Mouse (Mus musculus) CH12.LX (cell line): Measurements from ENCODE around the gene Arih2. TPM values are rescaled to one million over a fixed set of nuclear protein-coding genes. Genes with fewer than 3 reads are reported as not detected.
A peak's percentile ranks its signal among the peaks of the same experiment; 100 is the strongest.

Experiments used
- DNase-seq: peaks from one replicate; pipeline ENCODE4 v3.0.0-alpha.2; 2013; ENCODE audit errors: extremely low read depth
- H3K27ac ChIP-seq: 2 replicates; pipeline ENCODE4 v1.5.1; 2012; ENCODE audit warnings: low read depth, mild to moderate bottlenecking, control low read depth, moderate library complexity; ENCODE audit not compliant: insufficient read depth
- H3K27me3 ChIP-seq: replicated peaks from 2 replicates; pipeline ENCODE3; 2012; ENCODE audit warnings: inconsistent platforms
- H3K36me3 ChIP-seq, 2 experiments: replicated peaks in 1 of 2; 2 replicates each; pipeline versions ENCODE3 to v1.6.1; 2012; ENCODE audit warnings: inconsistent platforms in 1 of 2, low read length in 1 of 2, mild to moderate bottlenecking in 1 of 2, mixed read lengths in 1 of 2, moderate library complexity in 1 of 2; ENCODE audit not compliant: control insufficient read depth in 1 of 2, insufficient read depth in 1 of 2
- H3K4me1 ChIP-seq, 2 experiments: 2 replicates each; pipeline ENCODE4 v1.6.1; 2012; ENCODE audit warnings: inconsistent platforms in 1 of 2, moderate library complexity in 1 of 2; ENCODE audit not compliant: insufficient read depth in 2 of 2, control insufficient read depth in 1 of 2
- H3K4me2 ChIP-seq: 2 replicates; pipeline ENCODE4 v1.6.1; 2012; ENCODE audit warnings: low read depth, mild to moderate bottlenecking, control low read depth; ENCODE audit not compliant: poor library complexity, insufficient read depth, severe bottlenecking
- H3K4me3 ChIP-seq, 3 experiments: fragments of 150-350 bp in 1 of 3; sonication (generic) in 1 of 3; replicated peaks in 1 of 3; 2 replicates each; pipeline versions ENCODE3 to v1.5.1; 2011 to 2012; ENCODE audit warnings: low read depth in 2 of 3, low read length in 2 of 3, mild to moderate bottlenecking in 2 of 3, moderate library complexity in 2 of 3, control low read depth in 1 of 3, improper control_type of control experiment in 1 of 3, inconsistent platforms in 1 of 3, mixed read lengths in 1 of 3; ENCODE audit not compliant: poor library complexity in 1 of 3
- H3K79me2 ChIP-seq: replicated peaks from 2 replicates; pipeline ENCODE4 v1.6.1; 2012; ENCODE audit warnings: mild to moderate bottlenecking, moderate library complexity; ENCODE audit not compliant: control insufficient read depth, poor library complexity, insufficient read depth, severe bottlenecking; ENCODE audit errors: extremely low read depth
- H3K9ac ChIP-seq: 2 replicates; pipeline ENCODE4 v1.6.1; 2012; ENCODE audit warnings: low read depth, mild to moderate bottlenecking, control low read depth, moderate library complexity; ENCODE audit not compliant: insufficient read depth
- H3K9me3 ChIP-seq: replicated peaks from 2 replicates; pipeline ENCODE3; 2012; ENCODE audit warnings: low read length, inconsistent platforms, mixed read lengths
- CHD1 ChIP-seq: IDR thresholded peaks from 2 replicates; pipeline ENCODE4 v1.6.1; 2012; ENCODE audit warnings: low read depth, low read length, improper control_type of control experiment, inconsistent platforms
- CHD2 ChIP-seq: IDR thresholded peaks from 2 replicates; pipeline ENCODE4 v1.6.1; 2011; ENCODE audit warnings: low read length, improper control_type of control experiment
- CTCF ChIP-seq, 2 experiments: IDR thresholded peaks in 1 of 2; conservative IDR thresholded peaks in 1 of 2; 2 replicates each; pipeline ENCODE4 v1.5.1; 2011 to 2012; ENCODE audit warnings: low read depth in 2 of 2, low read length in 2 of 2, improper control_type of control experiment in 1 of 2, inconsistent platforms in 1 of 2, mild to moderate bottlenecking in 1 of 2, moderate library complexity in 1 of 2
- ELF1 ChIP-seq: IDR thresholded peaks from 2 replicates; pipeline ENCODE4 v1.6.1; 2014; ENCODE audit warnings: low read depth, mild to moderate bottlenecking, inconsistent platforms, low read length, improper control_type of control experiment
- GABPA ChIP-seq: IDR thresholded peaks from 2 replicates; pipeline ENCODE4 v1.6.1; 2012; ENCODE audit warnings: low read depth, low read length, improper control_type of control experiment, inconsistent platforms; ENCODE audit not compliant: insufficient replicate concordance
- HCFC1 ChIP-seq: IDR thresholded peaks from 2 replicates; pipeline ENCODE4 v1.6.1; 2012; ENCODE audit warnings: low read depth, mild to moderate bottlenecking, inconsistent platforms, low read length, improper control_type of control experiment
- IRF4 ChIP-seq: IDR thresholded peaks from 2 replicates; pipeline ENCODE4 v1.6.1; 2014; ENCODE audit warnings: low read depth, mild to moderate bottlenecking, inconsistent platforms, low read length, improper control_type of control experiment
- MAX ChIP-seq: IDR thresholded peaks from 2 replicates; pipeline ENCODE4 v1.6.1; 2011; ENCODE audit warnings: low read length, improper control_type of control experiment
- MAZ ChIP-seq: IDR thresholded peaks from 2 replicates; pipeline ENCODE4 v1.6.1; 2012; ENCODE audit warnings: low read depth, mild to moderate bottlenecking, inconsistent platforms, low read length, improper control_type of control experiment, moderate library complexity
- MEF2A ChIP-seq: IDR thresholded peaks from 2 replicates; pipeline ENCODE4 v1.6.1; 2014; ENCODE audit warnings: low read depth, mild to moderate bottlenecking, inconsistent platforms, low read length, improper control_type of control experiment, borderline replicate concordance
- MXI1 ChIP-seq: IDR thresholded peaks from 2 replicates; pipeline ENCODE4 v1.6.1; 2011; ENCODE audit warnings: mild to moderate bottlenecking, low read depth, low read length, improper control_type of control experiment
- MYC ChIP-seq: IDR thresholded peaks from 2 replicates; pipeline ENCODE4 v1.6.1; 2011; ENCODE audit warnings: low read depth, mild to moderate bottlenecking, improper control_type of control experiment, low read length
- NRF1 ChIP-seq: IDR thresholded peaks from 2 replicates; pipeline ENCODE4 v1.6.1; 2014; ENCODE audit warnings: low read depth, mild to moderate bottlenecking, inconsistent platforms, low read length, improper control_type of control experiment, moderate library complexity
- PAX5 ChIP-seq: IDR thresholded peaks from 2 replicates; pipeline ENCODE4 v1.6.1; 2012; ENCODE audit warnings: low read length, inconsistent platforms, mixed read lengths
- POLR2A ChIP-seq: IDR thresholded peaks from 2 replicates; pipeline ENCODE4 v1.6.1; 2011; ENCODE audit warnings: low read depth, mild to moderate bottlenecking, improper control_type of control experiment, low read length
- POLR2AphosphoS2 ChIP-seq: IDR thresholded peaks from 2 replicates; pipeline ENCODE4 v1.6.1; 2011; ENCODE audit warnings: low read depth, low read length, improper control_type of control experiment
- RAD21 ChIP-seq: IDR thresholded peaks from 2 replicates; pipeline ENCODE4 v1.6.1; 2011; ENCODE audit warnings: low read depth, mild to moderate bottlenecking, low read length, improper control_type of control experiment, moderate library complexity
- RCOR1 ChIP-seq: conservative IDR thresholded peaks from 2 replicates; pipeline ENCODE4 v1.6.1; 2012; ENCODE audit warnings: low read depth, mild to moderate bottlenecking, inconsistent platforms, low read length, improper control_type of control experiment
- SIN3A ChIP-seq: IDR thresholded peaks from 2 replicates; pipeline ENCODE4 v1.6.1; 2012; ENCODE audit warnings: low read length, improper control_type of control experiment, inconsistent platforms
- SMC3 ChIP-seq: IDR thresholded peaks from 2 replicates; pipeline ENCODE4 v1.6.1; 2011; ENCODE audit warnings: low read depth, low read length, improper control_type of control experiment
- TBP ChIP-seq: conservative IDR thresholded peaks from 2 replicates; pipeline ENCODE4 v1.6.1; 2011; ENCODE audit warnings: low read depth, low read length, improper control_type of control experiment
- TCF12 ChIP-seq: IDR thresholded peaks from 2 replicates; pipeline ENCODE4 v1.6.1; 2014; ENCODE audit warnings: low read depth, mild to moderate bottlenecking, inconsistent platforms, low read length, improper control_type of control experiment
- USF1 ChIP-seq: IDR thresholded peaks from 2 replicates; pipeline ENCODE4 v1.6.1; 2014; ENCODE audit warnings: low read depth, mild to moderate bottlenecking, inconsistent platforms, low read length, improper control_type of control experiment
- ZKSCAN1 ChIP-seq: IDR thresholded peaks from 2 replicates; pipeline ENCODE4 v1.6.1; 2012; ENCODE audit warnings: low read depth, inconsistent platforms, low read length, improper control_type of control experiment, borderline replicate concordance
- ZNF384 ChIP-seq: IDR thresholded peaks from 2 replicates; pipeline ENCODE4 v1.6.1; 2012; ENCODE audit warnings: low read depth, low read length, improper control_type of control experiment, inconsistent platforms
- dilution Hi-C: fragments of 300-500 bp; cut with MboI; formaldehyde crosslinking; loops from 2 replicates; pipeline ENCODE4 v1.14.3; 2020; ENCODE audit warnings: low sequenced_read_pairs; ENCODE audit not compliant: extremely low pct_unique_long_range_greater_than_20kb, extremely low pct_ligation_motif_present
- in situ Hi-C: fragments of 300-500 bp; cut with MboI; formaldehyde crosslinking; loops from 3 replicates; pipeline ENCODE4 v1.14.3; 2019; ENCODE audit warnings: low sequenced_read_pairs, low pct_ligation_motif_present, low pct_unique_long_range_greater_than_20kb, mixed read lengths
- polyA plus RNA-seq: library from polyadenylated mRNA; unstranded; fragments of >175 nt; gene quantifications from 2 replicates; pipeline ENCODE4 v1.2.1, GENCODE M21; 2012; ENCODE audit warnings: low read depth; ENCODE audit not compliant: insufficient read length
- total RNA-seq, 2 experiments: library from RNA; depleted of rRNA; stranded (reverse); fragments of 300-350 nt in 1 of 2; fragments of >200 nt in 1 of 2; gene quantifications; 2 replicates each; pipeline ENCODE4 v1.2.3; 2012 to 2014

Gene Arih2
- total and polyA plus RNA-seq, 3 experiments = 29.0 to 35.3 (median 33.5) TPM

DNA sequence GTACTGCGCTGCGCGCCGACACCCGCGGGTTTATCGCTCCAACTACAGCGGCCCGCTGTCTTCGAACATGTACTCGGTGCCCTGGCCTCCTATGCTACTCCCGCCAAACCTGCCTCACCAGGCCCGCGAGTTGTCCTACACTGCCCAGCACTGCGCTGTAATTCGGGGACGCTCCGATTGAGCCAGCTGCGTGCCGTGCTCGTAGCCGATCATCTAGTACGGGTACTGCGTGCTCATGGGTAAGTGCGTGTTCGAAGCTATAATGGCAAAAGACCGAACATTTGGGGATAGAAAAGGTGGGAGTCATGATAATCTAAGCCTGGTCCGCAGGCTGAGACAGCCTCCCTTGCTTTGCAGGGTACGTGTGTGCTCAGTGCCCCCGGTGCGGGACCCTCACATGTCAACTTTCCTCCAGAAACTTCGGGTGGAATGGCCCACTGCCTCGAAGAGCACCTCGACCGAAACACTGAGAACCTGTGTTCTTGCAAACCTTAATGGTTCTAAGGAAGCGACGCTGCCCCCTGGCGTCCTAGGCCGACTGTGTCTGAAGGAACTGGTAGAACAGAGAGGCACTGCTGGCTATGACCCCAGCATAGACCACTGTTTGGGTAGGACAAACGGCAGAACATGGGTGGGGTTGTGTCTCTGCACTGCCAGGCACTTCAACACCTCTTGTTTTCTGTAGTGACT is 78.8 kb downstream of the Arih2 start:
- in situ Hi-C loops = no loop called here
- H3K79me2 ChIP-seq = 0 out of 2 replicates have a peak, but pooled peaks cover 3% of the 10 kb centered on the region
- DNase-seq = peak; percentile 91
- peaks cover 39 to 56% of the 10 kb centered on the region in 2 experiments for H3K36me3 ChIP-seq
- peaks cover 7 to 22% of the 10 kb centered on the region in 2 experiments for H3K4me1 ChIP-seq
- H3K27me3 ChIP-seq = no peaks in the 10 kb centered on the region
- no peaks in the 10 kb centered on the region for H3K9me3 ChIP-seq
- H3K27ac ChIP-seq = peak overlapping the region; percentile 74
- TF ChIP-seq ZKSCAN1 (no peak), POLR2AphosphoS2 (0 out of 2 replicates have a peak, but pooled peaks have one; percentile 19), SIN3A (no peak), TBP (no peak), ELF1 (peak; percentile 28; the same call in 1 of the 2 replicates), MAZ (no peak), CHD2 (peak; percentile 7; the same call in 1 of the 2 replicates), SMC3 (peak; percentile 73), MYC (no peak), POLR2A (peak; percentile 25; the same call in 1 of the 2 replicates), ZNF384 (no peak), HCFC1 (no peak), IRF4 (0 out of 2 replicates have a peak, but pooled peaks have one; percentile 34), MAX (peak; percentile 24; the same call in 1 of the 2 replicates), CTCF (conservative IDR thresholded peaks at IDR 0.05 in 1 of 2, IDR thresholded peaks at IDR 0.05 in 1 of 2; ENCODE audit: low read depth in 2 of 2, low read length in 2 of 2) (peak; percentile 50 to 80), RAD21 (peak; percentile 49), MEF2A (no peak), PAX5 (no peak)
- H3K4me3 ChIP-seq = peak overlapping the region; percentile 87 to 95 (median 90)
- dilution Hi-C loops = no loop called here
- H3K9ac ChIP-seq = peak overlapping the region; percentile 74
- peak overlapping the region; percentile 65 for H3K4me2 ChIP-seq

DNA sequence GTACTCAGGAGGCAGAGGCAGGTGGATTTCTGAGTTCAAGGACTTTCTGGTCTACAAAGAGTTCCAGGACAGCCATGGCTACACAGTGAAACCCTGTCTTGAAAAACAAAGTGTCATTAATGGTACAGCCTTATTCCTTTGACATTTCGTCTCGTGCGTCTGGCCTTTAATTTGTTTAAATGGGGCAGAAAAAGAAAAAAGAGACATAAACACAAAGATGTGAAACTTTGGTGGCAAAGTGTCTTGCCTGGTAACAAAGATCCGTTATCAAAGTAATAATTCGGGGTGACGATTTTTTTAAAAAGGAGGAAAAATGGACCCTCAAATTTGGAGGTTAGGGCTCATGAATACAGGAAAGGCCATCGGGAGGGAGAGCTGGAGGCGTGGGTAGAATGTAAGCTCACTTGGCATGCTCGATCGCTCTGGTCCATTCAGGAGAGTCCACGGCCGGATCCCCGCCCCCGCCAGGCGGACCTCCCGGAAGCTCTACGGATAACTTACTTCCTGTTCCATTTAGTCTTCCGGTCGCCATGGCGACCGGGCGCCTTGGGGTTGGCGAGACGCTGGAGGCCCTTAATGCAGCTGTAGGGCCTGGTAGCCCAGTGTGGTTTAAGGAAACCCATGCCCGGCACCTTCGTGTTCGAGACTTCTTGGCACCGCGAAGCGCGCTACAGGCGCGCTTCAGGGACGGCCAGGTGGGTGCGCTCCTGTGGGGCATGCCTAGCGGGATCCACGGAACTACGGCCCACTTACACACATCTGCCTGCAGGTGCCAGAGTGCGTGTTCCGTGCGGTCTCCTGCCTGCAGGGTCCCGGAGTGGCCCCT is 79.6 kb downstream of the Arih2 start, which contains the start of gene Dalrd3:
Gene Dalrd3, plus strand, starts transcription at position 506 of the 826 bp plus-strand sequence.
- H3K27ac ChIP-seq = peak within 1 kb of the TSS; percentile 95
- peak; percentile 97 for DNase-seq
- H3K36me3 ChIP-seq = peaks cover 46 to 56% of the 10 kb centered on the region in 2 experiments
- 0 out of 2 replicates have a peak, but pooled peaks cover 3% of the 10 kb centered on the region for H3K79me2 ChIP-seq
- H3K4me3 ChIP-seq = peak within 1 kb of the TSS; percentile 87 to 95 (median 90)
- no peaks in the 10 kb centered on the region for H3K9me3 ChIP-seq
- dilution Hi-C loops (no loop called here), in situ Hi-C loops (no loop called here)
- peak within 1 kb of the TSS; percentile 74 for H3K9ac ChIP-seq
- peak within 1 kb of the TSS; percentile 81 for H3K4me2 ChIP-seq
- no peaks in the 10 kb centered on the region for H3K27me3 ChIP-seq
- peaks cover 7 to 28% of the 10 kb centered on the region in 2 experiments for H3K4me1 ChIP-seq
- TF ChIP-seq MXI1 (peak; percentile 95), ELF1 (peak; percentile 95), USF1 (no peak), TCF12 (peak; percentile 14; the same call in 1 of the 2 replicates), RCOR1 (no peak), ZKSCAN1 (no peak), SIN3A (peak; percentile 96), POLR2AphosphoS2 (peak; percentile 93), MEF2A (0 out of 2 replicates have a peak, but pooled peaks have one; percentile 0), ZNF384 (no peak), NRF1 (peak; percentile 62), RAD21 (no peak), POLR2A (peak; percentile 79; the same call in 1 of the 2 replicates), MAZ (no peak; the same call in 1 of the 2 replicates), IRF4 (no peak), CHD1 (peak; percentile 80; the same call in 1 of the 2 replicates), MYC (0 out of 2 replicates have a peak, but pooled peaks have one; percentile 48), HCFC1 (peak; percentile 77), CTCF (conservative IDR thresholded peaks at IDR 0.05 in 1 of 2, IDR thresholded peaks at IDR 0.05 in 1 of 2; ENCODE audit: low read depth in 2 of 2, low read length in 2 of 2) (peak in 1 of 2 experiments; percentile 15; a peak in 1 of 4 replicates), GABPA (no peak), PAX5 (no peak)
